Mouse (Mus musculus) spleen, adult 2 months (tissue): ENCODE results near the gene Sfxn2.

Experiments
- CTCF ChIP-seq: fragments of 200-500 bp; IDR thresholded peaks from 2 replicates; pipeline ENCODE4 v1.5.1; 2011; ENCODE audit warnings: mild to moderate bottlenecking, inconsistent platforms; ENCODE audit not compliant: insufficient read depth, insufficient read length, insufficient replicate concordance; ENCODE audit errors: extremely low read depth
- POLR2A ChIP-seq: fragments of 200-500 bp; IDR thresholded peaks from 2 replicates; pipeline ENCODE4 v1.6.1; 2011; ENCODE audit warnings: low read depth, low read length, inconsistent platforms

DNA sequence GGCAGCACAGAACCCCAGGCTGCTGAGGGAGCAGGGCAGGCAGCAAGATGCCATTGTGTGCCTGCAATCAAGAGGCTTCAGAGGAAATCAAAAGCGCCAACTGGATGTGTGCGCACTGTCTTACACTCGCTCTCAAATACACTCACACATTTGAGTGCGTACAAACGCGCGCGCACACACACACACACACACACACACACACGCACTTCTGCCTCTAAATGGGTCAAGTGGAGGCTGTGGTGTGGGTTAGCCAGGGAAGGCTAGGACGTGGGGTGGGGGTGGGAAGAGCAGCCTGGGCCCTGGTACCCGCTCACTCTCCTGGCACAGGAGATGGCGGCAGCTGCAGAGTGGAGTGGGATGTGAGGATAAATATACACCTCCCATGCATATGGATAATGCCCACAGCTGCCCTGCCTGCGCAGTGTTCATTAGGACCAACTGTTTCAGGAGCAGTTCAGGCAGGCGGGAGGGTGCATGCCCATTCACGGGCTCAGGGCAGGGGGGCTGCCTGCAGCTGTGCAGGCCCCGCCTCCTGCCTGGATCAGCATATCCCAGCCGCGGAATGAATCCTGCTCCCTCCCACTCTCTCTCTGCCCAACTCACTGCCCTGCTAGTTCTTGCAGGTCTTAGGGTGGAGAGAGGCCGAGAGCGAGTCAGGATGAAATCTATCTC lies 49.5 kb upstream of the Sfxn2 start:
- no peak for TF ChIP-seq POLR2A
- TF ChIP-seq CTCF: no peak
